Mouse (Mus musculus): ENCODE measurements around the gene Tmem176a.

Tmem176a gene

GRCm38 (mm10) chr6:48840371-48840969, at the start of gene Tmem176a:
Tmem176a (plus strand) TSS chr6:48840919.
- DNase-seq: no peak

GRCm38 (mm10) chr6:48801897-48802296, 38.8 kb upstream of the Tmem176a start:
- no peak for DNase-seq

- no peak for DNase-seq
These were observed 37.2 kb upstream of the Tmem176a start for GRCm38 (mm10) chr6:48803406-48804051.

- peak; percentile 57 for DNase-seq
These were observed 36.4 kb upstream of the Tmem176a start for GRCm38 (mm10) chr6:48804346-48804745.

GRCm38 (mm10) chr6:48806746-48807145, 34.0 kb upstream of the Tmem176a start:
- no peak for DNase-seq

- DNase-seq: no peak
These were observed 31.1 kb upstream of the Tmem176a start for GRCm38 (mm10) chr6:48809494-48810219.

GRCm38 (mm10) chr6:48815013-48815412, 25.7 kb upstream of the Tmem176a start:
- no peak for DNase-seq

GRCm38 (mm10) chr6:48817815-48818214, 22.9 kb upstream of the Tmem176a start:
- peak; percentile 64 for DNase-seq

GRCm38 (mm10) chr6:48821991-48822785, 18.5 kb upstream of the Tmem176a start:
- DNase-seq: peak; percentile 67

GRCm38 (mm10) chr6:48825016-48825415, 15.7 kb upstream of the Tmem176a start:
- DNase-seq: peak; percentile 59

- DNase-seq: no peak
These were observed 11.7 kb upstream of the Tmem176a start for GRCm38 (mm10) chr6:48828976-48829375.

GRCm38 (mm10) chr6:48829651-48830050, 11.1 kb upstream of the Tmem176a start:
- no peak for DNase-seq

GRCm38 (mm10) chr6:48830241-48830640, 10.5 kb upstream of the Tmem176a start:
- DNase-seq: peak; percentile 1

- peak; percentile 2 for DNase-seq
These were observed 9.6 kb upstream of the Tmem176a start for GRCm38 (mm10) chr6:48831141-48831540.

- DNase-seq: peak; percentile 0
These were observed 8.3 kb upstream of the Tmem176a start for GRCm38 (mm10) chr6:48832426-48832825.

- peak; percentile 1 for DNase-seq
These were observed 7.2 kb upstream of the Tmem176a start for GRCm38 (mm10) chr6:48833515-48833914.

- DNase-seq: peak; percentile 1
These were observed 5.5 kb upstream of the Tmem176a start for GRCm38 (mm10) chr6:48835241-48835640.

GRCm38 (mm10) chr6:48836146-48836545, 4.6 kb upstream of the Tmem176a start:
- DNase-seq: no peak

GRCm38 (mm10) chr6:48837516-48837915, 3.2 kb upstream of the Tmem176a start:
- DNase-seq: no peak

GRCm38 (mm10) chr6:48838321-48839080, 2.2 kb upstream of the Tmem176a start:
- no peak for DNase-seq

- DNase-seq: peak; percentile 98
These were observed 380 bp downstream of the Tmem176a start, which contains the start of gene Tmem176b for GRCm38 (mm10) chr6:48840973-48841625. Tmem176b (minus strand) TSS chr6:48841496.

Data from kidney, adult 11 months (tissue).